Mouse (Mus musculus): ENCODE results near the gene Arhgap10. TPM values are rescaled to one million over a fixed set of nuclear protein-coding genes. Genes with fewer than 3 reads are reported as not detected.

Gene Arhgap10
- total RNA-seq, 2 experiments from 2014 or later = 40.4 to 44.0 TPM

GRCm38 (mm10) chr8:77488215-77488606 is 29.5 kb downstream of the Arhgap10 start:
- no peak for DNase-seq (ENCODE audit: low spot score in 2 of 2)

- no peak for DNase-seq (ENCODE audit: low spot score in 2 of 2)
Measured at GRCm38 (mm10) chr8:77487590-77488214, 30.1 kb downstream of the Arhgap10 start.

- DNase-seq (ENCODE audit: low spot score in 2 of 2) = no peak
Measured at GRCm38 (mm10) chr8:77486749-77487148, 31.0 kb downstream of the Arhgap10 start.

GRCm38 (mm10) chr8:77484817-77485216 is 32.9 kb downstream of the Arhgap10 start:
- no peak for DNase-seq (ENCODE audit: low spot score in 2 of 2)

- no peak for DNase-seq (ENCODE audit: low spot score in 2 of 2)
Measured at GRCm38 (mm10) chr8:77484266-77484665, 33.5 kb downstream of the Arhgap10 start.

- no peak for DNase-seq (ENCODE audit: low spot score in 2 of 2)
Measured at GRCm38 (mm10) chr8:77483676-77484075, 34.1 kb downstream of the Arhgap10 start.

- no peak for DNase-seq (ENCODE audit: low spot score in 2 of 2)
Measured at GRCm38 (mm10) chr8:77481791-77482190, 36.0 kb downstream of the Arhgap10 start.

- DNase-seq (ENCODE audit: low spot score in 2 of 2) = no peak
Measured at GRCm38 (mm10) chr8:77479995-77480394, 37.8 kb downstream of the Arhgap10 start.

- DNase-seq (ENCODE audit: low spot score in 2 of 2) = no peak
Measured at GRCm38 (mm10) chr8:77478913-77479273, 38.9 kb downstream of the Arhgap10 start.

- DNase-seq (ENCODE audit: low spot score in 2 of 2) = no peak
Measured at GRCm38 (mm10) chr8:77478155-77478912, 39.4 kb downstream of the Arhgap10 start.

GRCm38 (mm10) chr8:77477684-77478083 is 40.1 kb downstream of the Arhgap10 start:
- no peak for DNase-seq (ENCODE audit: low spot score in 2 of 2)

- DNase-seq (ENCODE audit: low spot score in 2 of 2) = no peak
Measured at GRCm38 (mm10) chr8:77474614-77475013, 43.1 kb downstream of the Arhgap10 start.

- DNase-seq (ENCODE audit: low spot score in 2 of 2) = no peak
Measured at GRCm38 (mm10) chr8:77473773-77474172, 44.0 kb downstream of the Arhgap10 start.

- no peak for DNase-seq (ENCODE audit: low spot score in 2 of 2)
Measured at GRCm38 (mm10) chr8:77473373-77473772, 44.4 kb downstream of the Arhgap10 start.

GRCm38 (mm10) chr8:77461392-77461791 is 56.4 kb downstream of the Arhgap10 start:
- no peak for DNase-seq (ENCODE audit: low spot score in 2 of 2)

GRCm38 (mm10) chr8:77460363-77460762 is 57.4 kb downstream of the Arhgap10 start:
- no peak for DNase-seq (ENCODE audit: low spot score in 2 of 2)

- no peak for DNase-seq (ENCODE audit: low spot score in 2 of 2)
Measured at GRCm38 (mm10) chr8:77459696-77460095, 58.1 kb downstream of the Arhgap10 start.

GRCm38 (mm10) chr8:77458575-77458974 is 59.2 kb downstream of the Arhgap10 start:
- no peak for DNase-seq (ENCODE audit: low spot score in 2 of 2)

- no peak for DNase-seq (ENCODE audit: low spot score in 2 of 2)
Measured at GRCm38 (mm10) chr8:77456263-77456662, 61.5 kb downstream of the Arhgap10 start.

GRCm38 (mm10) chr8:77453836-77454235 is 63.9 kb downstream of the Arhgap10 start:
- DNase-seq (ENCODE audit: low spot score in 2 of 2) = no peak

- DNase-seq (ENCODE audit: low spot score in 2 of 2) = no peak
Measured at GRCm38 (mm10) chr8:77451466-77452382, 66.0 kb downstream of the Arhgap10 start.

- DNase-seq (ENCODE audit: low spot score in 2 of 2) = no peak
Measured at GRCm38 (mm10) chr8:77451052-77451451, 66.7 kb downstream of the Arhgap10 start.

Measured in left cerebral cortex, adult 18-20 months (tissue).